Mouse (Mus musculus) 416B (cell line): Measurements from ENCODE around the gene Gstm7.
"Not testable (repeated sequence)": the region's sequence is repeated elsewhere in the genome, so short reads cannot be mapped to it uniquely, and the experiment has no call there.

Source experiments
- DNase-seq: peaks from one replicate; pipeline ENCODE4 v3.0.0; 2011; ENCODE audit warnings: low read depth

Gstm7 gene

DNA sequence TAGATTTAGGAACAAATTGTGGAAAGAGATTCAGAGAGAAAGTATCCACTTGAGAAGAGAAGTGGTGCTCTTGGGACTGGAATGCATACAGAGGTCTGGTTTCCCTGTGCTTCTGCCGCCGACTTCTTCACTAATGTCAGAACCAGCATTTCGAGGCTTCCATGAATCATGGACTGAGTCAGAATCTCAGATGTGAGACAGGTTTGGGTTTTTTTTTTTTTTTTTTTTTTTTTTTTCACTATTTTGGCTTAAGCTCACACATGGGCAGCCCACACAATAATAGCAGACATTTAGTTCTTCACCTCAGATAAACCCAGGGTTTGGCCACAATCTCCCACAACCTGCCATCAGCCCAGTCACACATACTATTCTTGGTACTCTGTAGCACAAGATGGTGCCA lies 3.7 kb upstream of the Gstm7 start:
- DNase-seq = no peak

DNA sequence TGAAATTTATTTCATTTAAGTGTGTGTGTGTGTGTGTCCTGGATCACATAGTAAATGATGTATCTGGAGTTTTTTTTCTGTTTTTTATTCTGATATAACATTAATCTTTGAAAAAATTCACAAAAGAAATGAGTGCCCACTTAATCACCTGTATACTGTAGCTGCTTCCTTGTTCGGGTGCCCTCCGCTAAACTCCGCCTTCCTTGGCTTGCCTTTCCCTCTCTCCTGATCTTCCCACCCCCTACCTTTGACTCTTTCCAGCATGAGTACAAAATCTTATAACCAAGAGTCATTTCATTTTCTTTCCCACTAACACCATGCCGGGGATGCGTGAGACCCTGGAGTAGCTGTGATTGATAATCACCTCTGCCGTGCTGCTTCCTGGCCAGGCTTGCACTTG lies 511 bp upstream of the Gstm7 start:
- no peak for DNase-seq

DNA sequence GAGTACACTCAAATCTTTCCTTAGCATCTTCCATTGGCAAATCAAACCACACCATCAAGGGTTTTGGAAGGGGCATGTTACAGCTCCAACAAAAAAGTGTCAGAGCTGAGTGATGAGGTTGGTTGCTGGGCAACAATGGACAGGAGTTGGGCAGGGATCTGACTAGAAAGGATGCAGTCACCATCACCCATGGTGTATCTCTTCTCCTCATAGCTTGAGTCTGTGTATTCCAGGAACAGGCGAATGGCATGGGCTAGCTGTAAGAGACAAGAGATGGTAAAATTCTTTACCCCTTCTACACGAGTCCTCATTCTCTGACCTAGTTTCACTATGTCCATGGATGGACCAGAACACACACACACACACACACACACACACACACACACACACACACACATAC lies 483 bp downstream of the Gstm7 start:
- DNase-seq = no peak

DNA sequence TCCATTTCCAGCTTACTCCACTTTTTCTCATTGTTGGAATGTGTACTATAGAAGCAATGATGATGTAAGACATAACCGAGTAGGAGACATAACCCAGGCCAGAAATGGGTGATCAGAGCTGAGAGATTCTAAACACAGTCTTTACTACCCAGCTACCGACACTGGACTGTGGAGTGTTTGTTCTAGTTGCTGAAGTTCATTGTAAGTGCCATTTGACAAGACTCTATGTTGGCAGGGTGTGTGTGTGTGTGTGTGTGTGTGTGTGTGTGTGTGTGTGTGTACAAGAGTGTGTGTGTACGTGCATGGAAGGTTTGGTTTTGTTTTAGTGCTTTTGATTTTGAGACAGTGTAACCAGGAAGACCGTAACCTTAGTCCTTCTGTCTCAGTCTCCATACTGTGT lies 1.9 kb downstream of the Gstm7 start:
- DNase-seq = no peak

DNA sequence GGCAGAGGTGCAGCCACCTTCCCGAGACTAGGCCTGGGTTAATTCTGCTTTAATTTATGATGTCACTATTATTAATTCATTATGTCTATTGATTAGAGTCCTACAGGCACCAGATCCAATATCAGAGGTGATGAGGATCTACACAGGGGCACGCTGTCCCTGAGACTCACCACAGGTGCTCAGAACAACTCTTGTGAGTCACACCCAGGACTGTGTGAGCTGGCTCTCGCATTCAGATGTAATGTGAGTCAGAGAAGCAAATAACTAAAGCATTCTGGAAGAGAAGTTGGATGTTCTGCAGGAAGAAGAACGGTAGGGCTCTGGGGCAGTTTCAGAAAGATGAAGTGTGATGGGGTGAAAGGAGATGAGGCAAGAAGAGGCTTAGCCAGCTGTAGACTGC lies 2.4 kb downstream of the Gstm7 start:
- no peak for DNase-seq

DNA sequence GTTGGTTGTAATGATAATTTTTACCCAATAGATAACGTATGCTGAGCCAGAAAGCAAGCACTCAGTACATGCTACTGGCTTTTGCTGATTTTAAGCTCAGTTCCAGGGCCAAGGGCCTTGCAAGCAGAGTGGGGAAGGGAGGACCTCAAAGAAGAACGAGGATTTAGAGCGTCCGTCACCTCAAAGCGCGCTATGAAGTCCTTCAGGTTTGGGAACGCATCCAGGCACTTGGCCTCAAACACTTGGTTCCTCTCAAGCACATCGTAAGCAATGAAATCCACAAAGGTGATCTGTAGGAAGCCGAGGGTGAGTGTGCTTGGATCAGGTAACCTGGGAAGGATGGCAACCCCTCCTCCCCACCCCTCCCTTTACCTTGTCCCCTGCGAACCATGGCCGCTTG lies 2.9 kb downstream of the Gstm7 start:
- DNase-seq = no peak

DNA sequence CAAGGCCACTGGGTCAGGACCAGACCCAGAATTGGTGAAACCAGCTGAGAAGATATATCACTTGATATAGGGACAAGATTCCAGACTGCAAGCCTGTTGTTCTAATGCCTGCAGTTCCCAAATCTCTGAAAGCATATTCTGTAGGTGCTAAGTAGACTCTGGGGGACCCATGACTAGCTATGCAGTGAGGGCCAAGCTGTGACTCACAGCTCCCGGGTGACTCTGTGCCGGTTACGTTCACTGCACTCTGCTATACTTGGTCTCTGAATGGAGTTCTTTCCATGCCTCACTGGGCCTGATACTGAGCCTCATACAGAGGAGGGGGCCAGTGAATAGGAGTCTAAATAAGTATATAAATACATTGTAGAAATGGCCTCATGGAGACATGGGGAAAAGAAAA lies 3.8 kb downstream of the Gstm7 start:
- DNase-seq = no peak

DNA sequence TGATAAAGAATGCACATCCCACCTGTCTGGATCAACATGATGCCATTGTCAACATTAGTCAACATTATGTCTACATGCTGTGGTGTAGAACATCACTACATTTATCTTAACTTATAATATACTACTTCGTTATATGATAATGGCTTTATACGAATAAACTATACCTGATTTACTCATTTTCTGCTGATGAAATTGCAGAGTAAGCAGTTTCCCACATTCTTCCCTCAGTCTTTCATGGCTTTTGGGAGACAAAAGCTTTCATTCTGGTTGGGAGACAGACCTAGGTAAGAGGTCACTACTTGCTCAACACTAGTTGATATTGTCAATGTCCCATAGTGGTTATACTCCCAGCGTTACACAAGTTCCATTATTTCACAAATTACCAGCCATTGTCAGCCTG lies 6.3 kb downstream of the Gstm7 start:
- DNase-seq = no peak

DNA sequence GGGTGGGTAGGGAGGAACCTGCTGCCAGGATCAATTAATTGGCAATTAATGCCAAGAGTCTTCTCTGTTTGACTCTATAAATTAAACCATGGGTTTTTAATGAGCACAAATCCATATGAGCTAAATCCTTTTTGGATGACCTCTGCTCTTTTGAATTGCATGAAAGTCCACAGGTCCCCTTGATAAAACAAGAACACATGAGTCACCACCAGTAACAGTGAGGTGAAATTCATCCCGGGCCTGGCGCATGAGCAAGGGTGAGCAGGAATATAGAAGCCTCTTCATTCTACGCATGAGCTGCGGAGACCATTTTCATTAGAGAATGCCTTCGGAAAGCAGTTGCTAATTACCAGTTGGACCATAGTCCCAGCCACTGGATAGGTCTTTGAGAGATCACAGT lies 11.3 kb downstream of the Gstm7 start:
- no peak for DNase-seq

DNA sequence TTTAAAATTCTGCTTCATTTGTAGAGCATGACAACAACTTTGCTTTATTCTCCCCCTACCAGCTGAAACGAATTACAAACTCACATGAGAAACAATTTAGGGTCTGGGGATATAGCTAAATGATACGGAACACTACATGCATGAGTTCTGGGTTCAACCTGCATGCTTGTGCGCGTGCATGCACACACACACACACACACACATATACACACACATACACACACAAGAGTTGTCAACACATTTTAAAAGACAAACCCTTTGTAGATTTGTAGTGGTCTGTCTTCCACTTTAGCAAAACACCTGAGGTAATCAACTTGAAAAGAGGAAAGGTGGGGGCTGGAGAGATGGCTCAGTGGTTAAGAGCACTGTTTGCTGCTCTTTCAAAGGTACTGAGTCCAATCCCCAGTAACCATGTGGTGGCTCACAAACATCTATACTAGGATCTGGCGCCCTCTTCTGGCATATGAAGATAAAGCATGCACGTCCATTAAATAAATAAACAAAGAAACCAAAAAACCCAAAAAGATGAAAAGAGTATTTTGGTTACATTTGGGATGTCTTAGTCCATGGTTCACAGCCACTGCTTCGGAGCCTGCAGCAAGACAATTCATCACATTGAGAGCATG lies 13.7 kb downstream of the Gstm7 start:
- peak; percentile 69 for DNase-seq

DNA sequence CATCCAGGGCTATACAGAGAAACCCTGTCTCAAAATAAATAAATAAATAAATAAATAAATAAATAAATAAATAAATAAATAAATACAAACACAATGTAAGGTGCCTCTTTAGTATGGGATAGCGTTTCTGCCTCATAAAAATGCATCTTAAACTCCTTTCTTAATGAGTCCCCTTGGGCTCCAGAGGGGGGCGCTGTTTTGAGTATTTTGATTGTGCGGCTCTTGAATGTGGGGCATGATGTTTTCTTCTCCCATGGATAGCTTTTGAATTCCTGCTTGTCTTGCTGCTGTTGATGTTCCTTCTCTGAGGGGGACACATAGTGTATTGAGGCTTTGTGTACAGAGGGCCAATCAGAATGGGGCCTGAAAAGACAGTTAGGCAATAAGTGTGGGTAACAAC lies 14.5 kb downstream of the Gstm7 start:
- peak; percentile 30 for DNase-seq

DNA sequence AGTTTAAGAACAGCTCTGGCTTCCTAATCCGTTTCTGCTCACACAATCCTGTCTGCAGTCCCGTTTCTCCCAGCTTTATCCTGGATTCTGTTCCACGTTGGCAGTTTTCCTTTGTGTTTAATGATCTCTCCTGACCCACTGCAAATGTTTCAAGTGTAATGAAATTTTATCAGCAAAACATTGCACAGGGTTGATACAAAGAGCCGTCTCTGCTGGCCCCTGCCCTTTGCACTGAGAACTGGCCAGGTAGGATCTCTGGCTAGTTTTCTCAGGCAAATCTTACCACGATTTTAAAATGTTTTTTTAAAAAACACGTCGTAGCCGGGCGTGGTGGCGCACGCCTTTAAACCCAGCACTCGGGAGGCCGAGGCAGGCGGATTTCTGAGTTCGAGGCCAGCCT lies 14.9 kb downstream of the Gstm7 start:
- no peak for DNase-seq

DNA sequence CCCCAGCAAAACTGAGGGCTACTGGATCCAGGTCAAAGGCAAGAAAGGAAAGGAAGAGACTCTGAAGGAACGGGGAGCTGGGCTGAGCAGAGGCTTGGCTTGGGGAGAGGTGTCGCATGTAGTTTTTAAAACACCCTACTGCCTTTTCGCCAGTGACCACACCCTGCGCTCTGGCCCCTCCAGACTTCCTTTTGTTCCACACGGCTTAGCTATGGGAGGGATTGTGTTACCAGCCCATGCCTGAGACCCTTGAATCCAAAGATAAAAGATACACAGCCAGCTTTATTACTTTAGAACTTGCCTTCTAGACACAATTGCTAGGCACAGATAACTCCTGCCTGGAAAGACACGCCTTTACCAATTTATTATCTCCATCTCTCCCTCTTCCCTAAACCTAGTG lies 25.7 kb downstream of the Gstm7 start:
- no peak for DNase-seq

DNA sequence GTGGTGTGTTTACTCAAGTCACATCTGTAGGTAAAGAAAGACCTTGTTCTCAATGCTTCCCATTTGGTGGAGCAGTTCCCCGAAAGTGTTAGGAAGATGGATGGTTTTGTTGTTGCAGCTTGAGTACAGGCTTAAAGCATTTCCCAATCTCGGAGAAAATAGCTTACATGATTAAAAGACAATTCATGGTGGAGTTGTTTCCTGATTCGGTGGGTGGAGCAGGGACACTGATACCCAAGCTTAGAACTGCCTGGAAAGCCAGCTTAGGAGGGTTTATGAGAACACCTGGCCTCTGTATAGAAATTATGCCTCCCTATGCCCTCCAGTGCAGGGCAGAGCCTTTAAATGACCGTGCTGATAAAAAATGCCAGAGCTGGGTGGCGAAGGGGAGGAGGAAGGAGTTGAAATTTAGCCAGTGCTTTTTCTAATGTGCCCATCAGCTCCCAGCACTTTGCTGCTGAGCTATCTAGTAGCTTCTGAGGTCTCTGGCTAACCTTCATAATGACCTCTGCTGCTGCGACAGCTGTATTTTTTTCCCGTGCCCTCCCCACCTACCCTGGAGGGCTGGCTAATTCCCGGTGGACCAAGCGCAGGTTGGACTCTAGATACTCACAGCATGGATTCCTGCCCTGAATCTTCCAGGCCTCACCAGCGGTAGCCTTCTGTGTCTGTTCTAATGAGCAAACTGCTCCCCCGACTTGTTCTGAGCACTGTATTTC lies 30.5 kb downstream of the Gstm7 start:
- no peak for DNase-seq

DNA sequence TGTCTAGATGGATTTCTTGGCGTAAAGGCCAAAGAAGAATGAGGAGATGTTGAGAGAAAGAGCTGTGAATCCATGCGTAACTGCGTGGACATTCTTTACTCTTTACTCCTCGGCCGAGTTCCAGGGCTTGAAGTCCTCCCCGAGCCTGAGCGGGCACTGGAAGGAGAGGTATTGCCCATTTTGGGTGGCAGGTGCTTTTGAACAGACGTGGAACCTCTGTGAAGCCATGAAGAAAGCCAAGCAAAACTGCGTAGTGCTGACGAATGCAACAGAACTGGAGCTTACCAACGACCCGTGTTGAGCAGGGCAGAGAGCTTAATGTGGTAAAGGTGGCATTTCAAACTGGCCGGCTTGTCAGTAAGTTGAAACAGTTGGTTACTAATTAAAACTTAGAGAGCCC lies 32.9 kb downstream of the Gstm7 start:
- DNase-seq = no peak

DNA sequence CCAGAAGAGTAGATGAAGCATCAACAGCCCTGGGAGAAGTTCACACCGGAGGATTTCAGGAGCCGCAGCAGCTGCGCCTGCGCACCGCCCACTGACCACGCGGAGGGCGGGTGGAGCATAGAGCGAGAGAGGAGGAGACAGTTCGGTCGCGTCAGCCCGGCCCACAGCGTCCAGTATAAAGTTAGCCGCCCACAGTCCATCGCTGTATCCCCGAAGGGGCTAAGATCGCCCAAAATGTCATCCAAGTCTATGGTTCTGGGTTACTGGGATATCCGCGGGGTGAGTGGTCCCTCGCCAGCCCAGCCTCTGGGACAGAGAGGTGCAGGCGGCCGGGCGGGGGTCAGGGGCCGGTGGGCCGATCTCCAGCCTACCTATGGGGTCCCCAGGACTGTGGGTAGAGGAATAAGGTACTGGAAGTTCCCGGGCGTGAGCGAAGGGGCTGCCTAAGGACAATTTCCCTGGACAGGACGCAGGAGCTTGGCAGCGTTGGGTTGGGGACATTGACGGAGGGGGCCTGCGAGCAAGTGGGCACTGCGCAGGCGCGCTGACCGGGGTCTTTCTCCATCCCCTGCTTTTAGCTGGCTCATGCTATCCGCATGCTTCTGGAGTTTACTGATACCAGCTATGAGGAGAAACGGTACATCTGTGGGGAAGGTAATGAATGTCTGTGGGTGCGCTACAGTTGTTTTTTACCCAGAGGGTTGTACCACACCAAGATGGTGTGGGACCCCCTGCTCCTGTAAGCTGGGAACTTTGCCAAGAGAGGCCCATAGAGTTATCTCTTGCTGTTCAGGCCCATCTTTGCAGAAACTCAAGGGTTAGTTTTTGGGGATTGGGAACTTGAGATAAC lies 35.7 kb downstream of the Gstm7 start, which contains the start of gene Gstm5:
Gstm5 (plus strand) TSS at position 102 of the 850 bp plus-strand sequence.
- DNase-seq = no peak

DNA sequence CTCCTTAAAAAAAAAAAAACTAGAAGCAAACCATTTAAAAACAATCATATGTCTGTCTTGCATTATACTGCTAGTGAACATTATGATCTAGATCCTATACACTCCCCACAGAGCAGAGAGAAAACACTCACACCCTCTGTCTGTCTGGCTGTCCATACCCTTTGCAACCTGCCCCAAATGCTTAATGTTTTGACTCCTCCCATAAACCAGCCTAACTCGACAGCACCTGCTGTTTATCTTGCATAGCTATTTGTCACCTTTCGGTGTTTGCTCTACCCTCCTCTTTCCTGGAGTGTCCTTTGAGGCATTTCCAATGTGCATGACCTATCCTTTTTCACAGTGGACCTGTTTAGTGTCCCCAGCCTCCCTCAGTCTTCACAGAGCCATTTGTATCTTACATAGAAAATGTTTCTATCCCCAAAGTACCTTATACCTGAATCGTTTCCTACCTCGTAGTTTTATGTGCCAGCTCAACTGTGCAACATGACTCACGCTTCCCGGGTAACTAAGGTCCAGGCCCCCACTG lies 36.4 kb downstream of the Gstm7 start:
- no peak for DNase-seq

DNA sequence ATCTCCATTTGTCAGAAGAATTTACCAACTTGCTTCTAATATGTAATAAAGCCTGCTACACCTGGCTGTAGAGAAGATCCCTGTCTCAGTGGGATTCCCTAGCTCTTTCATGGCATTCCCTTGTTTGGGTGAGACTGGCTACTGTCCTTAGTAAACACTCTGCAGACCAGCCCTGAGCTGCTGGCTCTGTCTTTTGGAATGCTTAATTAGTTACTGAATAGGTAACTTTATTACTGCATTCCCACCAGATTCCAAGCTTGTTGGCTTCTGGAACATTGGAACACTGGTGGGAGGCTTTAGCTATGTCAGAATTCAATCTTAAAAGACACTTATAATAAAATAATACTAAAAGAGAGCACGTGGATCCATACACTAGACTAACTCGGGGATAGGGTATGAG lies 42.4 kb downstream of the Gstm7 start:
- DNase-seq = not testable (repeated sequence)

DNA sequence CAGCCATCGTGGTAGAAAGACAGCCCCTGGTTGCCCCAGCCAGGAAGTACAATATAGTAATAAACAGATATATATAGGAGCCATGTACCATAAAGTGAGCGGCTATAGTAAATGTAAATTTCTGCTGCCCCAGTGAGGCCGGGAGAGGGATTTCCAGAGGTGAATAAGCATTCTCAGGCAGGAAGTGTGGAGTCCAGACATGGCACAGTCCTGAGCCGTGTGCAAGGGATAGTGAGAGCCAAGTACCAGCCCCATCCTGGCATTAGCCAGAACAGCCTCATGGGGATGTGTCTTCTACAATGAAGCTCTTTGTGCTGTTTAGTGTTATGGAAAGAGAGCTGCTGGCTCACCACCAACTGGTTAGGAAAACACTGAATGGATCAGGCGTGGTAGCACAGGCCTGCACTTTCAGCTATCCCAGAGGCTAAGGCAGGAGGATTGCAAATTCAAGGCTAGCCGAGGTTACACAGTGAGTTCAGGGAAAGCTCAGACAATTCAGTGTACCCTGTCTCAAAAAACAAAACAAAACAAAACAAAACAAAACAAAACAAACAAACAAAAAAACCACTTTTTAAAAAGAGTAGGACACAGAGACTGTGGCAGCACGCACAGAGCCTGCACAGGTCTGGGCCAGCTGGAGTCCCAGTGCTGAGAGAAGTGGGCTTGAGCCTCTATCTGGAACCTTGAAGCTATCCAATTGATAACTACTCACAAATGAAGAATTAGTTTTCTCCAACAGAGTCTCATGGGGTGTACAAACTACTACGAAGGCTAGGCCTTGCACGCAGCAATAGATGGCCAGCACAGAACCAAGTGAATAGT lies 43.7 kb downstream of the Gstm7 start:
- DNase-seq = no peak

DNA sequence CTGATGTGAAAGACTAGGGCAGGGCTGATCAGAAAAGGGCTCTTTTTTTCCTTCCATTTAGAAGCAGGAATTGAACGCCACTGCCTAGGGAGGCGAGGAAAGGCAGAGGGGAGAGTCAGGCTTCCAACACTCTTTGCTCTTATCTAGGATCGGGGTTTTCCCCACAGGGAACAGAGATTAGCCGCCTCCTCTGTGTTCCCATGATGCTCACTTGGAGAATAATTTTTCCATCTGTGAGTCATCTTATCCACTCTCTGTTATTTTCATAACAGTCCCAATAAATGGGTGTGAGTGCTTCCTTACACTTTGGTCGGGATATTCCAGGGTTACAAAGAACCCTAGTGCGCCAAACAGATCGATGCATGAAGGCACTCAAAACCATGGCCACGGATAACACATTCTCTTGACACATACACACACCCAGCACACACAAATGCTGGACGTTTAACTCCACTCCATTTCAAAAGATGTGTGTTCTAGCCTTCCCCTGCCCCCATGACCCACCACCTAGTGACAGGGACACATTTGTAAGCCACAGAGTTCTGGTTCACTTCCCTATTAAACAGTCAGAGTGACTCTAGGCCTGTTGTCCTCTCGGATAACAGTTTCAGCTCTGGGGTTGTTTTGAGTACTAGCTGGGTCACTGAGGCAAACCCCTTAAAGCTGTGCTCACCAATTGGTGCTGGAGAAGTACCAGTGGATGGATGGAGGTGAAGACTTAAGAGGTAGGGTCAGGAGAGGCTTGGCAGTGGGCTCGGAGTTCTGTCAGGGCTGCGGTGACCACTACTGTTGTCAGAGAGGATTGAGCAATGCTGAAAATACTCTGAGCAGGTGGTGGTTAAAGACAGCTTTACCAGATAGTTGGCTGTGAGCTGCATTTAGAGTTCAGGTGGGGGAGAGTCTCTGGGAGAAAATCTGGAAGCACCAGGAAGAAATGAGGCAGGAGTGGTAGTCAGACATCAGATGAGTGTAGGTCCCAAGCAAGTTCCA lies 53.6 kb downstream of the Gstm7 start:
- no peak for DNase-seq

DNA sequence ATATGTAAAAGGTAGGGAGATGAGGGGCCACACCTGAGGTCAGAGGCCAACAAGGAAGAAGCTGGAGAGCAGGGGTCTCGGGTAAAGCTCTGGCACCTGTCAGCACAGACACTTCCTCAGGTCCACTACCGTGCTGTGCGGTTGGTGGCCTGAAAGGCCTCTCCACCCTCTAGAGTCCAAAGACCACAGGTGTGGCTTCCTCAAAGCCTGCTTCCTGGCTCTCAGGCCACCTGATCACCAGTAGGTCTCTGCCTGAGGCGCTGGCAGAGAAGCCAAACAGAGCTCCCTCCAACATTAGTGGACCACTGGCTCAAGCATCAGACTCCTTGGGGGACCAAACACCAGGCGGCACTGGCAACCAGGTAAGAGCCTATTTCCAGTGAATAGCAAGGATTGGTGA lies 54.6 kb downstream of the Gstm7 start, which contains the start of gene Eps8l3:
Eps8l3 (plus strand) TSS at position 225 of the 400 bp plus-strand sequence.
- no peak for DNase-seq
